Mouse (Mus musculus): ENCODE measurements around the gene Msh4. TPM values are rescaled to one million over a fixed set of nuclear protein-coding genes. Genes with fewer than 3 reads are reported as not detected.

The Msh4 gene
- polyA plus RNA-seq, 1 experiment from 2014 or later = 0.03 TPM

- in situ Hi-C loops (cut with MboI; ENCODE audit: low pct_unique_long_range_greater_than_20kb) = loop anchor here (25.0 kb wide), 1 partner anchor 1062 kb away; no protein-coding TSS in a partner anchor
- no peak for DNase-seq (ENCODE audit: low read depth, low spot score)
Observed at GRCm38 (mm10) chr3:153823671-153824515, 82.0 kb downstream of the Msh4 start.

DNA sequence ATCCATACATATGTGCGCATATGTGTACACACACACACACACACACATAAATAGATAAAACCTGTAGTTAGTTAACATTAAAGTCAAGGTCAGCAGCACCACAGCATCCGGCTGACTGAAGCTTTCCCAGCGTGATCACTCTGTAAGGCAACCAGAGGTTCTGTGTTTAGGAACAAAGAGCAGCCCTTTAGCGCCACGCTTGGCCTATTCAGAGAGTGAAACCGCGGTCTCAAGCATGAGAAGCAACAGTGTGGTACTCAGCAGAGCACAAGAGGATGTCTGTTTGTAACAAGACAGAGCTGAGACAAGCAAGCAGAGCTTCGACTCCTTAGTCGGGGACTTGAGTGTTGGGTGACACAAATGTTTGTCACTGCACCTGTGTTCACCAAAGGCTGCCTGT is 86.5 kb downstream of the Msh4 start:
- ATAC-seq (no peak), DNase-seq (ENCODE audit: low read depth, low spot score) (no peak)
- CTCF ChIA-PET = no interaction called here

More at GRCm38 (mm10) chr3:153823671-153824515, 82.0 kb downstream of the Msh4 start:
- no peak for TF ChIP-seq CTCF (IDR thresholded peaks at IDR 0.05)
- H3K27me3 ChIP-seq = no peaks in the 10 kb centered on the region
- ATAC-seq = no peak
- ChIA-PET POLR2A (no interaction called here), CTCF (interaction anchor here (1.0 to 2.8 kb wide), 5 partner anchors 8 to 165 kb away, joined by 3 to 10 read pairs (median 3); no protein-coding TSS in a partner anchor)

DNA sequence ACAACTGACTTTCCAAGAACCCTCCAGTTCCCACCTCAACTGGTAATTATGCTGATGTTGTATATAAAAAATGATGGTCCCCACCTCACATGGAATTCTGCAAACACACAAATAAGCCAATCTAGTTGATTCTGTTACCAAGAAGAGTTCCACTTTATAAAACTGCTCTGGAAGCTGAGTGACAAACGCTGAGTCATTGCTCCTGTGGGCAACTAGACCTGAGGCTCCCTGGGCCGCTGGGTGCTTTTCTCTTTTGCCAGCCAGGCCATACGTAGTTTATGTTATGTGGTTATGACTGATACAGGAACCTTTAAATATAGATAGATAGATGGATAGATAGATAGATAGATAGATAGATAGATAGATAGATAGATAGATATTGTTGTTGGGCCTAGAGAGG is 87.2 kb downstream of the Msh4 start:
- in situ Hi-C loops (cut with MboI; ENCODE audit: low pct_unique_long_range_greater_than_20kb) = loop anchor here (25.0 kb wide), 1 partner anchor 1056 kb away; no protein-coding TSS in a partner anchor

More for the DNA sequence above, 86.5 kb downstream of the Msh4 start:
- in situ Hi-C loops (cut with MboI; ENCODE audit: low pct_unique_long_range_greater_than_20kb) = loop anchor here (25.0 kb wide), 1 partner anchor 1057 kb away; no protein-coding TSS in a partner anchor
- no peak for TF ChIP-seq CTCF (IDR thresholded peaks at IDR 0.05)
- POLR2A ChIA-PET = no interaction called here
- no peaks in the 10 kb centered on the region for H3K27me3 ChIP-seq

DNA sequence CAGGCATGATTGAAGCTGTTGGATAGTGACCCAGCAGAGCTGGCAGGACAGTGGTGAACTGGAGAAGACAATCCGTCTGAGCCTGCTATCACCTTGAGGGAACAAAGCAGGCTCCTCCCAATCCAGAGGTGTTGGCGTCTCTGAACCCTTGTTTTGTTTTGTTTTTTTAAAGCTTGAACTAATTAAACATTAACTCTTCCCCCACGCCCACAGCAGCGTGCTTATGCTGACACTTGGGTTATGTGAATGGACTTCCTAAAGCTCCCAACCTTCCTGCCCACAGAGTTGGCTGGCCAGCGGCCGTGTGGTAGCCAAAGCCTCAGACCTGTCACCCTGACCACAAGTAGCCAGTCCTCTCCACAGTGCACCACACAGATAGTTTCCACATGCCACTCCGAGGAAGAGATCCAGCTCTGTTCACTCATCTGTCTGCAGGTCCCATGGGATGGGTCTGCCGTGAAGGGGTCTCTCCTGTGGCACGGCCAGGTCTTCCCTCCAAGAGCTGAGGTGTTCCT is 88.5 kb downstream of the Msh4 start:
- DNase-seq (ENCODE audit: low read depth, low spot score) = peak; percentile 24
- ATAC-seq = peak; percentile 71
- no peaks in the 10 kb centered on the region for H3K27me3 ChIP-seq
- ChIA-PET POLR2A (interaction anchor here (0.6 kb wide), 1 partner anchor 236 kb away, joined by 3 read pairs; no protein-coding TSS in a partner anchor), CTCF (interaction anchor here (0.7 to 2.2 kb wide), 5 partner anchors 10 to 1057 kb away, joined by 3 to 9 read pairs (median 3); no protein-coding TSS in a partner anchor)
- in situ Hi-C loops (cut with MboI; ENCODE audit: low pct_unique_long_range_greater_than_20kb) = loop anchor here (25.0 kb wide), 1 partner anchor 1055 kb away; no protein-coding TSS in a partner anchor
- TF ChIP-seq CTCF (IDR thresholded peaks at IDR 0.05) = no peak

More for the DNA sequence above, 87.2 kb downstream of the Msh4 start:
- ATAC-seq = no peak
- no peak for DNase-seq (ENCODE audit: low read depth, low spot score)
- no peaks in the 10 kb centered on the region for H3K27me3 ChIP-seq
- ChIA-PET CTCF (interaction anchor here (0.8 to 2.2 kb wide), 2 partner anchors 17 to 49 kb away, joined by 3 to 9 read pairs; no protein-coding TSS in a partner anchor), POLR2A (interaction anchor here (0.6 kb wide), 1 partner anchor 17 kb away, joined by 4 read pairs; no protein-coding TSS in a partner anchor)
- no peak for TF ChIP-seq CTCF (IDR thresholded peaks at IDR 0.05)

- DNase-seq (ENCODE audit: low read depth, low spot score) (no peak), ATAC-seq (no peak)
- TF ChIP-seq CTCF (IDR thresholded peaks at IDR 0.05) = no peak
- in situ Hi-C loops (cut with MboI; ENCODE audit: low pct_unique_long_range_greater_than_20kb) = loop anchor here (25.0 kb wide), 1 partner anchor 1052 kb away; no protein-coding TSS in a partner anchor
- CTCF ChIA-PET = interaction anchor here (1.7 kb wide), 2 partner anchors 13 to 69 kb away, joined by 3 to 4 read pairs; no protein-coding TSS in a partner anchor
- no peaks in the 10 kb centered on the region for H3K27me3 ChIP-seq
- POLR2A ChIA-PET = no interaction called here
Observed at GRCm38 (mm10) chr3:153814026-153814425, 91.9 kb downstream of the Msh4 start.

GRCm38 (mm10) chr3:153808406-153808805 is 97.5 kb downstream of the Msh4 start:
- POLR2A ChIA-PET = interaction anchor here (0.9 kb wide), 1 partner anchor 64 kb away, joined by 3 read pairs; no protein-coding TSS in a partner anchor
- no peak for TF ChIP-seq CTCF (IDR thresholded peaks at IDR 0.05)
- no peaks in the 10 kb centered on the region for H3K27me3 ChIP-seq
- CTCF ChIA-PET = interaction anchor here (0.6 to 2.4 kb wide), 6 partner anchors 10 to 1025 kb away, joined by 3 to 7 read pairs (median 3); no protein-coding TSS in a partner anchor
- in situ Hi-C loops (cut with MboI; ENCODE audit: low pct_unique_long_range_greater_than_20kb) = loop anchor here (5.0 to 25.0 kb wide), 2 partner anchors 136 to 1046 kb away; no protein-coding TSS in a partner anchor
- ATAC-seq (no peak), DNase-seq (ENCODE audit: low read depth, low spot score) (no peak)

DNA sequence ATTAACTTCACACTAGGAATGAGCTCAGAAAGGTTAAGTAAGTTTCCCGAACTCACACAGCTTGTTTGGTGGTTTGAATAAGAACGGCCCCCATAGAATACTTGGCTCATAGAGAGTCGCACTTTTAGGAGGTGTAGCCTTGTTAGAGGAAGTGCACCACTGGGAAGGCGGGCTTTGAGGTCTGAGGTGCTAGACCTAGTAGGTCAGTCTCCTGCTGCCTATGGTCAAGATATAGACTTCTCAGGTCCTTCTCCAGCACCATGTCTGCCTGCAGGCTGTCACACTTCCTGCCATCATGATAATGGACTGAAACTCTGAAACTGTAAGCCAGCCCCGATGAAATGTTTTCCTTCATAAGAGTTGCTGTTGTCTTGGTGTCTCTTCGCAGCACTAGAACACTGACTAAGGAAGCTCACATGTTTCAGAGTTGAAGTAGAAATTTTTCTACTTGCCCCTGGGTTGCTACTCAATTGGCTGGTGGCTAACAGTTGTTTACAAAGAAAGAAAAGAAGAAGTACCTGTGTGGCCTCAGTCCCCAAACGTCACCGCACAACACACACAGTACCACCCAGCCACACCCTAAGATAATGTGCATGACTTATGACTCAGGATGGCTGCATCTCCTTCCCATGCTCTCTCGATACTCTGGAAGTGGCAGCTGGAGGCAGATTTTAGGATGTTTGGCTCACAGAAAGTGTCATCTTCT is 98.3 kb downstream of the Msh4 start:
- peaks cover 2% of the 10 kb centered on the region for H3K27me3 ChIP-seq
- ATAC-seq = no peak
- in situ Hi-C loops (cut with MboI; ENCODE audit: low pct_unique_long_range_greater_than_20kb) = loop anchor here (5.0 to 25.0 kb wide), 2 partner anchors 135 to 1045 kb away; no protein-coding TSS in a partner anchor
- DNase-seq (ENCODE audit: low read depth, low spot score) = no peak
- CTCF ChIA-PET = interaction anchor here (0.7 to 2.4 kb wide), 11 partner anchors 9 to 295 kb away, joined by 3 to 7 read pairs (median 4); no protein-coding TSS in a partner anchor
- TF ChIP-seq CTCF (IDR thresholded peaks at IDR 0.05) = no peak
- POLR2A ChIA-PET = no interaction called here

Other genes with a start within 250 kb of the Msh4 start
- gene St6galnac3, start 181.0 kb downstream of the Msh4 start, polyA plus RNA-seq (2021) = 12.2 TPM
- 0.12 TPM for gene Asb17, start 61.9 kb downstream of the Msh4 start, polyA plus RNA-seq (2021)
- gene Rabggtb, start 6.9 kb upstream of the Msh4 start, polyA plus RNA-seq (2021) = 219 TPM
- 240 TPM for gene Acadm, start 38.5 kb upstream of the Msh4 start, polyA plus RNA-seq (2021)
- 5.0 TPM for gene Slc44a5, start 67.3 kb upstream of the Msh4 start, polyA plus RNA-seq (2021)